Mouse (Mus musculus) cerebellum, adult 11 months (tissue): Measurements from ENCODE around the gene Zdhhc6.

Source experiments
- DNase-seq: peaks from one replicate; pipeline ENCODE4 v3.0.0; 2022

The Zdhhc6 gene

GRCm38 (mm10) chr19:55254513-55255016 lies 61.3 kb downstream of the Zdhhc6 start:
- DNase-seq: no peak

DNA sequence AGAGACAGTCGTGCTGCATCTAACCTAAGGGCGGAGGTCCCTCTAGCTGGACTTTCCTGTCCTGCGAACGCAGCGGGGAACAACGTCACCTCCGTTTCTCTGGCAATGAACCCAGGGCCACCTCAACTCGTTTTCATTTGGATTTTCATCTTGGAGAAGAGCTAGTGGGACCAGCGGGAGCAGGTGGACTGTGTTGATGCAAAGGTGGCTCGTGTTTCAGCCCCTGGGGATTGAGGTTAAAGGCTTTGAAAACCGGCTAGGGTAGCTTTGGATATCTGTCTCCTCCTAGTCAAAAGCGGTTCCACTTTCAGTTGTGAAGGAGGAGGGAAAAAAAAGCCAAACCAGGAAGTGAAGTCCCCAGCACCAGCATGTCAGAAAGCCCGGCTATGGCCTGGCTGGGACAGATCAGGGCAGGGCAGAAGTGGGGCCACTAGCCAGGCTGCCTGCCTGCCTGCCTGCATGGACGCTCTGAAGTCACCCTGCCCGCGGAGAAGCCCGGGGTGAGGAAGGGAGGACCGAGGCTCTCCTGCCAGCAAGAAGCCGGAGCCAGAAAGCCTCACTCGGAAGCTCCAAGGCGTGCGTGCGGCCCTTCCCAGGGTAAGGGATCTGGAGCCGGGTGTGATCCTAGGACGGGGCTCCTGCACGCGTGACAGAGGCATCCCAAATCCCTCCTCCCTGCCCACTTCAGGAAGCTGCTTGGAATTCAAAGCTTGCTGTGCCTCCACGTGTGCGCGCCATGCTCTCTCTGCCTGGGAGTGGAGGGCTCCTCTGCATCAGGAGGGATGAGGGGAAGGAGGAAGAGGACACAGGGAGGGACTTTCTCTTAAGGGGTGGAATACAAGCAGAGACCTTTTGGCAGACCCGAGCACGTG lies 62.0 kb downstream of the Zdhhc6 start:
- peak; percentile 40 for DNase-seq

DNA sequence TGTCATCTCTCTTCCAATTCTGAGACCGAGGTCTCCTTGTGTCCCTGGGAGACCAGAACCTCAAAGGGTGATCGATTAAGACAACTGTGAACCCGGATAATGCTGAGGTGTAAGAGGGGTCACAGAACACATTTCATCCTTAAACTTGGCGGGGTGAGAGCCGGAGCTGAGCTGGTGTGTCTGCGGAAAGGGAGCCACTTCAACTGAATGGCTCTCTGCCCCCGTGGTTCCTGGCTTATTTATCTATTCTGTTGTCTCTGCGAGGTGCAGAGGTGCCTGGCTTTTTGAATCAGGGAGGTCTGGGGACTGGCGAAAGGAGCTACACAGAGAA lies 62.6 kb downstream of the Zdhhc6 start:
- DNase-seq: peak; percentile 11

- DNase-seq: no peak
Observed at GRCm38 (mm10) chr19:55251383-55252124, 64.3 kb downstream of the Zdhhc6 start, which contains the start of gene Acsl5. Gene Acsl5, plus strand, starts transcription at chr19:55251938.

- no peak for DNase-seq
Observed at GRCm38 (mm10) chr19:55250451-55250850, 65.4 kb downstream of the Zdhhc6 start.

DNA sequence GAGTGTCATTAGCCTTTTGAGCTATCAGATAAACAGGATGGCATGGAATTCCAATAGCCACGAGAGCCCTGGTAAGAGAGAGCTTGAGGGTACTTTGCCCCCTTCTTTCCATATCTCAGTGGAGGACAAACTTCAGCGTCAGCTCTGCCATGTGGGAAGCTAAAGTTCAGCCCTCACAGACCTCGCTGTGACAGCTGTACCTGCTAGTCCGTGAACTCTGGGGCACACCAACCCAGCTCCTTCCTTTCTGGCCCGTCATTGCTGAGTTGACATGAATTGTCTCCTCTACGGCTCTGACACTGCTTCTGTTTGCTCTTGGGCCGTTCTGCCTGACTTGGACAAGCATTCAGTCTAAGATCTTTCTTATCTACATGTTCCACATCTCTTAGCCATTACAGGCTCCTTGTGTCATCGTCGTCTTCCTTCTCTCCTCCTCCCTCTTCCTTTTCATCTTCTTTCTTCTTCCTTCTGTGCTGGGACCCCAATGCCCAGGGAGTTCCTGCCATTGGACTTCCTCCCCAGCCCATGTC lies 67.8 kb downstream of the Zdhhc6 start:
- no peak for DNase-seq

GRCm38 (mm10) chr19:55247563-55247962 lies 68.3 kb downstream of the Zdhhc6 start:
- no peak for DNase-seq

DNA sequence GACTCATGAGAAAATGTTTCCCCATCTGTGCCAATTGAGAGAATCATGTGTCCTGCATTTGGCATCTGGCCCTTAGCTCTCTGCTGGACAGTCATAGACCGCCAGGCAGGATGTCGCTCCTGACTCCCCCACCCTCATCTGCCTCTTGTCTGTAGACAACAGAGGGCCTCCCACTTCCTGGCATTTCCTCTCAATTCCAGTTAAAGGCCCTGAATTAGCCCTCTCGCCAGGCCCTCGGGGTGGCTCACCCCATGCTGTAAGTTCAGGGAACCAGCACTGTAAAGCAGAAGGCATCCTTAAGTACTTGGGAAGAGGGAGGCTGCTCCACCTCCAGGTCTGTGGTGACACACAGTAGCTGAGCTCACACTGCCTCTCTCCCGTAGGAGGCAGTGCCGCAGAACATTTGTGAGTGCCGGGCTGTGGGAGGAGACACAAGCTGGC lies 71.0 kb downstream of the Zdhhc6 start:
- no peak for DNase-seq

GRCm38 (mm10) chr19:55241186-55241645 lies 74.6 kb downstream of the Zdhhc6 start, which contains the start of gene Gucy2g:
Gene Gucy2g, minus strand, starts transcription at chr19:55241236.
- no peak for DNase-seq

GRCm38 (mm10) chr19:55239766-55240426 lies 75.9 kb downstream of the Zdhhc6 start:
- no peak for DNase-seq

GRCm38 (mm10) chr19:55236564-55236963 lies 79.3 kb downstream of the Zdhhc6 start:
- DNase-seq: no peak

- no peak for DNase-seq
Observed at GRCm38 (mm10) chr19:55236026-55236425, 79.8 kb downstream of the Zdhhc6 start.

DNA sequence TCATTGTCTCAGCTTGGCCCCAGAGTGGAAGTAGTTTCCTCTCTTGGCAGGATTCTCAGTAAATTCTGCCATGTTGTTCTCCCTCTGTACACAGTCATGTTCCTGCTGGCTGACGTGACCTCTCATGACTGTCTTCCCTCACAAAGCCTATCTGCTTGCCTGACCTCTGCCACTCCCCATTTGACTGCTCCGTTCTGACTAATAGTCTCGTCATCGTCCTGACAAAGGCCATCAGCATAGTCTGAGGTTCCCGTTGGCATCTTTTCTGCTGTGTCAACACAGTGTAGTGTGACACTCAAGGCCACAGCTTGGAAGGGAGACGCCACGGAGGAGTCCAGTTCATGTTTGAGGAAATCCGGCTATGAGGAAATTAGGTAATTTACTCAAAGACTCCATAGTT lies 83.7 kb downstream of the Zdhhc6 start:
- DNase-seq: no peak

DNA sequence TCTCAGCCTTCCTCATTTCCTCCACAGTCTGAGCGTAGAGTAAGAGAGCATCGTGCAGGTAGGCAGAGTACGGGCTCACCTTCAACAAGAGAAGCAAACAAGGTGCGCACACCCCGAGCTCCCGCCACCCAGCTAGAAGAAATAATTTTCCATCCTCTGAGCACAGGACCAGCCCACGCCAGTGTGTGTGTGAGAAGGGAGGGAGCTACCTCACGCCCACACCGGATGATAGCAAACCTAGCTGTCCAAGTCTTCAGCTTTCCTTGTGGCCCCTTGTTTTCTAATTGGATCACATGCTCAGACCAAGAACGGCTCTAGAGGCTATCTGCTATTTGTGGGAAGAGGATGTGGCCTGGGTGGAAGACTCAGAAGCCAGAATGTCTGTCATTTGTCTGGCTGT lies 84.8 kb downstream of the Zdhhc6 start:
- no peak for DNase-seq

DNA sequence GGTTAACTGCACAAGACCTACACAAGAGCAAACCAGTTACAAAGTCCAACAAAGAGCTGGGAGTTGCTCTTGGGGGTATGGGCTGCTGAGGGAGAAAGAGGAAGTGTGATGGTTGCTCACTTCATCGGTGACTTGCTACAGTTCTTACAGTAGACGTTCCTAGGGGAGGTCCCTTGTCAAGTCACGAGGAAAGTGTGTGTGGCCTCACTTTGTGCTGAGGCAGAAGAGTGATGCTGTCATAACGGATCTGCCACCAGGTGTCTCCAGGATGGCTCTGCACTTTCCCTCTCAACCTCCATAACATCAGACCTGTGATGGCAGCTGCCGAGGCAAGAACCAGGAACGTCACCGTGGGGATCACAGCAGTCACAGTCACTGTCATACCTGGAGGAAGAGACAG lies 88.7 kb downstream of the Zdhhc6 start:
- no peak for DNase-seq

- DNase-seq: no peak
Observed at GRCm38 (mm10) chr19:55226621-55227020, 89.2 kb downstream of the Zdhhc6 start.

DNA sequence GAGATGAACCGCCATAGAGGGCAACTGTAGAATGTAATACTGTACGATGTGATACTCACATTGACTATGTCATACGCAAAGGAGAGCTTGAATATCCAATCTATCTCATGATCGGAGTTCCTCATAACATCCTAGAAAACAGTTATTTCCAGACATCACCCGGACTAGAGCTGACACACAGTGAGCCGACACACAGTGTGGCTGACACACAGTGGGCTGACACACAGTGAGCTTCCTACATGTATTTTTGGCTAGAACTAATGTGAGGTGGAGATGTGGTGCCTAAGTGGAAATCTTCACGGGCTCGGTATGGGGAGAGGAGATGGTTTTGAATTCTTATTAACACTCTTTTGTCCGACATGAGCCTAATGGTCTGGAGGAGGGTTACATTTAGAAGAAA lies 93.6 kb downstream of the Zdhhc6 start:
- DNase-seq: no peak
